Mouse (Mus musculus): ENCODE measurements around the gene Bmp7.

The Bmp7 gene

GRCm38 (mm10) chr2:172856549-172856948 is 83.6 kb downstream of the Bmp7 start:
- in situ Hi-C loops (cut with MboI, MseI) = no loop called here

GRCm38 (mm10) chr2:172854136-172854535 is 86.0 kb downstream of the Bmp7 start:
- in situ Hi-C loops (cut with MboI, MseI) = no loop called here

DNA sequence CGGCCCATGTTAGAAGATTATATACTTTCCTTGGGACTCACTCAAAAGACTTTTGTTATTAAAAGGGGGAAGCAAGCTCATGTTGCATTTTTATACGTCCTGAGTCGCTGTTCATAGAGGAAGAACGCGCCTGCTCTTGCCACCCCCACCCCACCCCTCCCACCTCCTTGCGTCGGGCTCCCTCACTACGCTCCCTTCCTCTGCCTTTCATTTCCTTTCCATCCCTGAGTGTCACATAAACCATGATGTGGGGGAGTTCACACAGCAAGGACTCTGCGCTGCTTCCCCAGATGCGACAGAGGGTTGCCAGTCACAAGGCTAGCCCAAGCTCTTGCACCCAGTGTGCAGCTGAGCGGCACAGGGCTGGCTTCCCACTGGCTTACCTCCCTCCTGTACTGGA is 88.3 kb downstream of the Bmp7 start:
- in situ Hi-C loops (cut with MboI, MseI) = no loop called here

- in situ Hi-C loops (cut with MboI, MseI) = no loop called here
These were observed 91.9 kb downstream of the Bmp7 start for GRCm38 (mm10) chr2:172848193-172848592.

GRCm38 (mm10) chr2:172846311-172846575 is 93.9 kb downstream of the Bmp7 start:
- in situ Hi-C loops (cut with MboI, MseI) = no loop called here

DNA sequence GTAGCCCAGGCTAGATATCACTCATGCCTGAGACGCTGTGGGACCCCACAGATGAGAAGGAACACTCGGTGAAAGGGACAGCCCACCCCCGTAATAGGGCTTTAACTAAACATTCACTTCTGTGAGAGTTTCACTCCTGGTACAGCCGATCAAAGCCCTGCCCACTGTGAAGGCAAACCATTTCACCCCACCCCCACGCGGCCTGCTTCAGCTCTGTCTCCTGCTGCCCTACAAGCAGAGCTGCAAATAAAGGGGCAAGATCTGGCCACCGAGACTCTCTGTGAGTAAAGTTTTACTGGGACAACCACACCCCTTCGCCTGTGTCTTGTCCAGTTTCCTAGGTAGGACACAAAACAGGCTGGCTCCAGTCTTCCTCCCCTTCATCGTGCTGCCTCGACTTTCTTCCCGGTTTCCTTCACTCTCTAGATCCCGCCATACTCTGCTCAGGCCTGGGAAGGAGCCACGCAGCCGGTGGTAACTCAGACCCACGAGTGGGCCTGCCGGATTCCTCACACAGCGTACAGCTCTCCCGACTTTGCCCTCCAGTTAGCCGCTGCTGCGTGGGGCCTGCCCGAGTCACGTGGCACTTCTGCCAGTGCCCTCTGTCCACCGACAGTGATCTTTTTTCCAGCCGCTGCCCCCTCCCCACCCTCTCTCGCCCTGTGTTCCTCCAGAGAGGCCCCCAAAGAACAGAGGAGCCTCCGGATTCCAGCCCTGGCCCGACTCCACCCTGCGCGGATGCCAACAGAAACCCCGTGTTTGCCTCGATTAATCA is 94.4 kb downstream of the Bmp7 start:
- in situ Hi-C loops (cut with MboI, MseI) = no loop called here

GRCm38 (mm10) chr2:172843903-172844302 is 96.2 kb downstream of the Bmp7 start:
- in situ Hi-C loops (cut with MboI, MseI) = no loop called here

DNA sequence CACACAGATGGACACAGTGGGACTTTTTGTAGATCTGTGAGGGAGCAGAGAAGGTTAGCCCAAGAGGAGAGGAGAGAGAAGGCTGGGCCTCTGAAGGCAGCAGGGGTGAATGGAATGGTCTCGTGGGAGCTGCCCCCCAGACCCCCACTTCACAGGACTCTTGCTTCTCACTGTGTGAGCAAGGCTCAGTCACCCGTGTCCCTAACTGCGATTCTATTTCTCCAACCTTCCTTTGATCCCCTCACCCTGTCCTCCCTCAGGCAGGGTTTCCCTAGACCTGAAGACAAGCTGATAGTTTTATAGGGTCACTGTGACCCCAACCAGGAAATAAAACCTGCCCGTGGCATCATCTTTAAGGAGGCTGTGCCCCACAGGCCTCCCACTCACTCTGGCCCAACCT is 97.8 kb downstream of the Bmp7 start:
- in situ Hi-C loops (cut with MboI, MseI) = no loop called here

DNA sequence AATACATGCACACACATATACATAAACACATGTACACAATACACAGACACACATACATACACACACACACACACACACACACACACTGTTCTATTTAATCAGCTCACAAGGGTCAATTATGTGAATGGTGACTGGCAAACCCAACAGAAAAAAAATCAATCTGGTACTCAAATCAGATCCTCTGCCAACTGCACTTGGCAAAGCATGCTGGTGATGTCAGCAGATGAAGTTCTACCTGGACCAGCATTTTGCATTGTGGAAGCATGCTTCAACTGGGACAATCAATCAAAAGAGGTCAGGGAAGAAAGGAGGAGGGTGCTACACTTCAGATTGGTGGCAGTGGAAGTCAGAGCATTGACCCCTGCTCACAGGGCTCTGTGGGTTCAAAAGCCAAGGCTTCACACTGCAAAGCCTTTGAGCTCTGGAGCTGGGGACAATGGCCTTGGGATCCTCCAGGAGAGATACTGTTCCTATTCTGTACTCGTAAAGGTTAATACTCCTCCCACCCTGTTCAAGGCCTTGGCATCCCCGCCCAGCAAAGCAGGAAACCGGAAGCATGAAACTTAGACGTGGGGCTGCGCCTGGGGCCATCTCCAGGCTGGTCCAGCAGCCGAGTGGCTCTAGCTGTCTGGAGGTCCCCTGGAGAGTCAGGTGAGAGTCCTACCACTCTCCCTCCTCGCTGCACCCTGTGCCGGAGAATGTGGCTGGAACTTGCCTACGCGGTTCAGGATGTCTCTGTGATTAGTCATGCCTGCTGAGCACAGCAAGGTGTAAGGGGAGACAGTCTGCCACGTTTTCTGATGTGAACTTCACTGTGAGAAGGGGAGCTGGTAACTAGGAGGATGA is 99.0 kb downstream of the Bmp7 start:
- in situ Hi-C loops (cut with MboI, MseI) = no loop called here

DNA sequence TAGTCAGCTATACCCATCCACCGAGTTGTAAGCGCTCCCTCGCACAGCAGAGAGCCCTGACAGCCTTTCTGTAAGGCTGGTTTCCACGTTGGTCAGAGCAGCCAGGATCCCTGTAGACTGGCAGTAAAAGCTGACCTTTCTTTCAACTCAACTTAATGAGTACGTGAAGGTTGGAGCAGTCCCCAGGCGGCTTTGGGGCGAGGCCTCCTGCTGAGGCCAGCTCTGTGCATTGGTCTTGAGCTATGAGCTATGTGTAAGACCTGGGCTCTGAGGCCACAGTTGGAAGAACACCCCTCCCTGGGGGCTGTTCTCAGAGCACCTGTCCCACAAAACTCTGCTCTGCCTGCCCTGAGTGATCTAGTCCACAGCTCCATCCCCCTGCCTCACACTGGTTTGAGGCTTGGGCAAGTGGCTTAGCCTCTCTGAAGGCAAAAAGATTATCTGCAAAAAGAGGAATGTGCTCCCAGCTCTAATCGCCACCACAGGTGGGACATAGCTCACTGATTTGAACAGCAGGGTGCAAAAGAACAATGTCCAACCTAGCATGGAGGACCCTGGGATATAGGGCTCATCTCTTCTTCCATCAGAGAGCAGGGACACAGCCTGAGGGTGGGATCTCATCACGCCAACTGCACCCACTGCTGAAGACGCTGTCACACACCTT is 100.7 kb downstream of the Bmp7 start:
- in situ Hi-C loops (cut with MboI, MseI) = no loop called here

GRCm38 (mm10) chr2:172836516-172836915 is 103.6 kb downstream of the Bmp7 start:
- in situ Hi-C loops (cut with MboI, MseI) = no loop called here

DNA sequence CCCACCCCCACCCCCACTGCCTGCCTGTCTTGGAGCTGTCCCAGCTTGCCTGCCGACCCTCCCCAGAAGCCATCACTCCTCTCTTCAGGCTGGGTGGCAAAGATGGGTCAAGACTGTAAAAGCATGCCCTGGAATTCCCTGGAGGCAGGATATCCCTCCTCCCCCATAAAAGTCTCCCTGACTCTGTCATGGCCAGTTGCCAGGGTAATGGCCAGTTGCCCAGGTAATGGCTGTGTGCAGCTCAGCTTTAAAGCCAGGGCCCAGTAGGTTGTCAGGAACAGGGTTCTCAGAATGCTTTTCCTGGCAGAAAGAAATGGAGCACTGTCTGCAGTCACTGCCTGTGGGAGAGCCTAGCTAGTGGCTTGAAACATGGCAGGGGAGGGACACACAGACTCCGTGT is 106.9 kb downstream of the Bmp7 start:
- in situ Hi-C loops (cut with MboI, MseI) = loop anchor here (5.0 kb wide), 1 partner anchor 159 kb away; no protein-coding TSS in a partner anchor

DNA sequence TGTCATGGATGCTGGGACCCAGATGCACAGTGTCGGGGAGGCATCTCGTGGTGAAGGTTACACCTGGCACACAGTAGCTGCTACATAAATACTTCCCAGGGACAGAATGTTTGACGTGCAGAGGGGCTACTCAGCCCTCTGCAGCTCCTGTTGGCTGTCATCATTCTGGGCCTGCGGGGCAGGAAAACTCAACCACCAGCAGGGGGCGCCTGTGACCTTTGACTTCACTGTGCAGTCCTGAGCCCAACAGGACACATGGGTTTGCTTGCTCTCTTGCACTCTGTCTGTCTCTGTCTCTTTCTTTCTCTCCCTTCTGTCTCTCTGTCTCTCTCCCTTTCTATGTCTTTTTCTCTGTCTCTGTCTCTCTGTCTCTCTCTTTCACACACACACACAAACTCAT is 108.4 kb downstream of the Bmp7 start:
- in situ Hi-C loops (cut with MboI, MseI) = loop anchor here (5.0 kb wide), 1 partner anchor 161 kb away; no protein-coding TSS in a partner anchor

- in situ Hi-C loops (cut with MboI, MseI) = loop anchor here (5.0 kb wide), 1 partner anchor 161 kb away; no protein-coding TSS in a partner anchor
These were observed 109.0 kb downstream of the Bmp7 start for GRCm38 (mm10) chr2:172831133-172831532.

- in situ Hi-C loops (cut with MboI, MseI) = loop anchor here (5.0 kb wide), 1 partner anchor 249 kb away; no protein-coding TSS in a partner anchor
These were observed 111.9 kb downstream of the Bmp7 start for GRCm38 (mm10) chr2:172828229-172828628.

DNA sequence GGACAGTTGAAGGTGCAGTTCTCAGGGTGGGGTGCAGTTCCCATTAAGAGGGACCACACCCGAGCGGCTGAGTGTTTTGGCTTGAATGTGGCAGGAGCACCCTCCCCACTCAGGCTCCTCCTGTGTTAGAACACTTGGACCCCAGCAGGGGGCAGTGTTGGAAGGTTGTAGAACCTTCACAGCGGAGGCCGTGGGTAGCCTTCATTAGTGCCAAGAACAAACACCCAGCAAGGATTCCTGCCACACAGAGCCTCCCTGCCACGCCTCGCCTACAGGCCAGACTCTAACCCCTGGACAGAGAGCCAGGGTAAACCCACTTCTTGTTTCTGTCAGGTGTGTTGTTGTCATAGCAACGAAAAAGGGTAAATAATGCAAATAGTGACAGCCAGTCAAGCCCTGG is 112.6 kb downstream of the Bmp7 start:
- in situ Hi-C loops (cut with MboI, MseI) = loop anchor here (5.0 kb wide), 1 partner anchor 250 kb away; no protein-coding TSS in a partner anchor

GRCm38 (mm10) chr2:172825785-172826145 is 114.4 kb downstream of the Bmp7 start:
- in situ Hi-C loops (cut with MboI, MseI) = loop anchor here (5.0 kb wide), 1 partner anchor 252 kb away; no protein-coding TSS in a partner anchor

DNA sequence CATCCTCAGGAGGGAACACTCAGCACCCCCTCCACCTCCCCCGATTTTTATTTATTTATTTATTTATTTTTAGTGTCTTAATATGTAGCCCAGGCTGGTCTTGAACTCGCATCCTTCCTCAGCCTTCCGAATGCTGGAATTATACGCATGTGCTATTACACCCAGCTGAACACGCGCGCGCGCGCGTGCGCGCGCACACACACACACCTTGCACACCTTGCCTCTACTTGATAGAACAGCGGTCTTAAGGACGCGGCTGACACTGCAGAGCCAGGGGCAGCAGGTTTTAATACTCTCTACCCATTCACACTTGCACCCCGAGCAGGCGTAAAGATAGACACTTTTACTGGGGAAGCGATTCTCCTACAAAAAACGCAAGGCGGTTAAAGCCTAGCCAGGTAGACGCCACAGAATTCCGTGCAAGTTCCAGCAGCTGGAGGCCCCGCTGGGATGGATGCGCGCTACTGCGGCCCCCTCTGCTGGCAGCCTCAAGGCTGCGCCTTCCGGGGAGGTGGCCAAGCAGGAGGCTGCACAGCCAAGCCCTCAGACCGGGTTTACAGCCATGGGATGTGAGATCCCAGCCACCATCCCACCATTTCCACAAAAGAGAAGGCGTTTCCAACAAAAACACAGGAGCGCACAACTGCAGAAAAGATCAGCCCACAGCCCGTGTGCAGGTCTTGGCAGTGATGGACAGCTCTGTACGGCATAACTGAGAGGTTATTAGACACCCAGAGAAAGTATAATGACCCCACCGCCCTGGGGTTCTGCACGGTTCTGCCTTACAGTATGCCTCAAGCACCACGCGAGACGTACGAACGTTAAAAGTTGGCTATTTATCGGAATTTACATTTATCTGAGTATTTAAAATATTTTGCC is 115.0 kb downstream of the Bmp7 start:
- in situ Hi-C loops (cut with MboI, MseI) = loop anchor here (5.0 kb wide), 1 partner anchor 252 kb away; no protein-coding TSS in a partner anchor

GRCm38 (mm10) chr2:172818631-172819230 is 121.4 kb downstream of the Bmp7 start:
- in situ Hi-C loops (cut with MboI, MseI) = no loop called here

All from regulatory T cell (primary cell).